Mouse (Mus musculus) embryonic stem cell, embryonic (primary cell): ENCODE results near the gene Hrh3.

Source experiments
- CTCF ChIA-PET, 4 experiments: fragments of 300-600 bp in 2 of 4; fragments of 350-600 bp in 2 of 4; sonication (Branson Sonifier 250); formaldehyde crosslinking; loops; one replicate each; lab custom pipeline; 2022; ENCODE audit warnings: inconsistent platforms in 2 of 4; lab: Charles Lee
- POLR2A ChIA-PET, 4 experiments: fragments of 300-600 bp in 2 of 4; fragments of 350-600 bp in 2 of 4; sonication (Branson Sonifier 250); formaldehyde crosslinking; loops; one replicate each; lab custom pipeline; 2022; ENCODE audit warnings: antibody characterized with exemption in 4 of 4, inconsistent platforms in 1 of 4; lab: Charles Lee

Gene Hrh3

GRCm38 (mm10) chr2:180103978-180104658, at the start of gene Hrh3:
Gene Hrh3 (minus strand): TSS chr2:180104488.
- ChIA-PET POLR2A (interaction anchor here in 3 of 4 experiments (0.5 to 9.4 kb wide), 24 partner anchors 7 to 557 kb away, joined by 3 to 102 read pairs (median 4); partner anchors contain the start of genes Osbpl2 (in 3 of the 3), Rps21 (in 3 of the 3), Mtg2 (in 2 of the 3) and Psma7 (in 1 of the 3)), CTCF (interaction anchor here (0.6 to 1.5 kb wide), 13 partner anchors 12 to 368 kb away, joined by 3 to 6 read pairs (median 4); partner anchors contain the start of genes Gata5 (in 1 of the 4), Mtg2 (in 1 of the 4) and Osbpl2 (in 1 of the 4))

- CTCF ChIA-PET, result interaction anchor here in 2 of 4 experiments (1.0 to 1.3 kb wide), 2 partner anchors 23 to 52 kb away, joined by 3 to 4 read pairs; partner anchors contain the start of gene Adrm1 (in 1 of the 2)
- POLR2A ChIA-PET, result interaction anchor here in 2 of 4 experiments (1.0 to 2.3 kb wide), 3 partner anchors 9 to 108 kb away, joined by 3 to 6 read pairs (median 6); partner anchors contain the start of gene Rps21 (in 1 of the 2)
These were observed 44.3 kb upstream of the Hrh3 start for GRCm38 (mm10) chr2:180148551-180148950.

- ChIA-PET CTCF (interaction anchor here in 3 of 4 experiments (1.0 to 1.3 kb wide), 3 partner anchors 24 to 96 kb away, joined by 3 to 4 read pairs (median 3); partner anchors contain the start of gene Adrm1 (in 1 of the 3)), POLR2A (interaction anchor here in 2 of 4 experiments (1.1 to 1.8 kb wide), 6 partner anchors 8 to 58 kb away, joined by 3 to 5 read pairs (median 4); partner anchors contain the start of gene Osbpl2 (in 1 of the 2))
These were observed 43.1 kb upstream of the Hrh3 start for GRCm38 (mm10) chr2:180147379-180147778.

- POLR2A ChIA-PET, result interaction anchor here in 2 of 4 experiments (0.6 to 1.8 kb wide), 4 partner anchors 9 to 59 kb away, joined by 4 to 5 read pairs (median 4); partner anchors contain the start of gene Osbpl2 (in 1 of the 2)
- CTCF ChIA-PET, result interaction anchor here in 1 of 4 experiments (1.3 kb wide), 1 partner anchor 25 kb away, joined by 3 read pairs; the partner anchor contains the start of gene Adrm1
These were observed 41.8 kb upstream of the Hrh3 start for GRCm38 (mm10) chr2:180146091-180146490.

GRCm38 (mm10) chr2:180135414-180135813, 31.1 kb upstream of the Hrh3 start:
- POLR2A ChIA-PET, result interaction anchor here in 1 of 4 experiments (1.5 to 1.7 kb wide), 2 partner anchors 16 to 114 kb away, joined by 3 read pairs; partner anchors contain the start of gene Osbpl2
- CTCF ChIA-PET, result interaction anchor here in 2 of 4 experiments (0.6 to 2.2 kb wide), 7 partner anchors 17 to 212 kb away, joined by 3 to 10 read pairs (median 4); partner anchors contain the start of gene Osbpl2 (in 1 of the 2)

GRCm38 (mm10) chr2:180133911-180134310, 29.6 kb upstream of the Hrh3 start:
- ChIA-PET CTCF (no interaction called here), POLR2A (interaction anchor here in 2 of 4 experiments (1.0 to 1.7 kb wide), 3 partner anchors 15 to 229 kb away, joined by 3 read pairs; partner anchors contain the start of gene Osbpl2 (in 1 of the 2))

- ChIA-PET CTCF (interaction anchor here in 2 of 4 experiments (0.6 to 1.3 kb wide), 2 partner anchors 118 to 189 kb away, joined by 3 to 4 read pairs; no protein-coding TSS in a partner anchor), POLR2A (interaction anchor here in 2 of 4 experiments (1.0 to 2.2 kb wide), 3 partner anchors 24 to 228 kb away, joined by 3 to 4 read pairs (median 3); no protein-coding TSS in a partner anchor)
These were observed 28.9 kb upstream of the Hrh3 start for GRCm38 (mm10) chr2:180133231-180133630.

- CTCF ChIA-PET, result interaction anchor here in 1 of 4 experiments (0.8 to 2.5 kb wide), 2 partner anchors 8 to 77 kb away, joined by 3 to 6 read pairs; no protein-coding TSS in a partner anchor
- POLR2A ChIA-PET, result interaction anchor here in 3 of 4 experiments (0.7 to 3.2 kb wide), 5 partner anchors 9 to 130 kb away, joined by 4 to 14 read pairs (median 5); partner anchors contain the start of genes Osbpl2 (in 2 of the 3) and Rps21 (in 1 of the 3)
These were observed 23.4 kb upstream of the Hrh3 start for GRCm38 (mm10) chr2:180127675-180128074.

- ChIA-PET CTCF (interaction anchor here in 1 of 4 experiments (0.6 to 2.5 kb wide), 2 partner anchors 10 to 205 kb away, joined by 3 to 6 read pairs; no protein-coding TSS in a partner anchor), POLR2A (interaction anchor here in 2 of 4 experiments (1.2 to 3.2 kb wide), 4 partner anchors 8 to 131 kb away, joined by 3 to 14 read pairs (median 6); partner anchors contain the start of genes Rps21 (in 2 of the 2), Osbpl2 (in 1 of the 2), Psma7 (in 1 of the 2) and Ss18l1 (in 1 of the 2))
These were observed 21.9 kb upstream of the Hrh3 start for GRCm38 (mm10) chr2:180126195-180126594.

- ChIA-PET CTCF (interaction anchor here (0.6 to 1.4 kb wide), 4 partner anchors 27 to 82 kb away, joined by 3 to 4 read pairs (median 4); partner anchors contain the start of genes Psma7 (in 1 of the 4) and Ss18l1 (in 1 of the 4)), POLR2A (interaction anchor here in 1 of 4 experiments (1.2 kb wide), 1 partner anchor 9 kb away, joined by 3 read pairs; no protein-coding TSS in a partner anchor)
These were observed 19.9 kb upstream of the Hrh3 start for GRCm38 (mm10) chr2:180124192-180124591.

- CTCF ChIA-PET, result interaction anchor here in 3 of 4 experiments (0.6 to 0.7 kb wide), 4 partner anchors 13 to 251 kb away, joined by 3 to 11 read pairs (median 4); no protein-coding TSS in a partner anchor
These were observed 16.0 kb upstream of the Hrh3 start for GRCm38 (mm10) chr2:180120292-180120761.

GRCm38 (mm10) chr2:180119439-180120291, 15.4 kb upstream of the Hrh3 start:
- CTCF ChIA-PET, result interaction anchor here (0.6 to 1.6 kb wide), 11 partner anchors 12 to 374 kb away, joined by 3 to 11 read pairs (median 4); partner anchors contain the start of gene Hrh3 (in 1 of the 4)
- POLR2A ChIA-PET, result interaction anchor here (0.5 to 8.9 kb wide), 57 partner anchors 8 to 1067 kb away, joined by 3 to 102 read pairs (median 4); partner anchors contain the start of genes Psma7 (in 3 of the 4), Rps21 (in 3 of the 4), Ss18l1 (in 3 of the 4) and Hrh3 (in 2 of the 4)

More at GRCm38 (mm10) chr2:180120292-180120761, 16.0 kb upstream of the Hrh3 start:
- POLR2A ChIA-PET, result interaction anchor here in 3 of 4 experiments (0.6 to 8.9 kb wide), 11 partner anchors 12 to 844 kb away, joined by 3 to 102 read pairs (median 7); partner anchors contain the start of genes Hrh3 (in 2 of the 3) and Rps21 (in 1 of the 3)

GRCm38 (mm10) chr2:180118661-180119438, 14.6 kb upstream of the Hrh3 start, which contains the start of gene Osbpl2:
Gene Osbpl2 (plus strand): TSS chr2:180119306.
- CTCF ChIA-PET, result interaction anchor here in 2 of 4 experiments (0.6 to 1.6 kb wide), 10 partner anchors 13 to 375 kb away, joined by 3 to 5 read pairs (median 4); partner anchors contain the start of genes Adrm1 (in 1 of the 2) and Hrh3 (in 1 of the 2)
- POLR2A ChIA-PET, result interaction anchor here (0.5 to 8.9 kb wide), 61 partner anchors 9 to 1068 kb away, joined by 3 to 102 read pairs (median 4); partner anchors contain the start of genes Mtg2 (in 3 of the 4), Psma7 (in 3 of the 4), Rps21 (in 3 of the 4) and Ss18l1 (in 3 of the 4)

- ChIA-PET CTCF (interaction anchor here in 2 of 4 experiments (1.0 to 1.8 kb wide), 7 partner anchors 11 to 134 kb away, joined by 3 to 5 read pairs (median 4); partner anchors contain the start of gene Adrm1 (in 1 of the 2)), POLR2A (interaction anchor here (0.6 to 8.9 kb wide), 45 partner anchors 8 to 476 kb away, joined by 3 to 102 read pairs (median 4); partner anchors contain the start of genes Rps21 (in 3 of the 4), Hrh3 (in 2 of the 4), Mtg2 (in 2 of the 4) and Psma7 (in 2 of the 4))
These were observed 13.4 kb upstream of the Hrh3 start for GRCm38 (mm10) chr2:180117485-180118194.
